Mouse (Mus musculus): ENCODE data around the gene Prcd. TPM values are rescaled to one million over a fixed set of nuclear protein-coding genes. Genes with fewer than 3 reads are reported as not detected.

Prcd gene
- polyA plus RNA-seq (2015; fragmentation: Nextera tagmentation; extraction: Ambion mirVana): 3.0 and 3.4 TPM in 2 replicates

GRCm38 (mm10) chr11:116653234-116653633 is at the start of gene Prcd:
Gene Prcd (plus strand): TSS chr11:116653534.

GRCm38 (mm10) chr11:116626299-116627071 is 26.8 kb upstream of the Prcd start, which contains the start of gene Rhbdf2:
Gene Rhbdf2 (minus strand): TSS chr11:116627019.

GRCm38 (mm10) chr11:116654255-116654821 is 1.0 kb downstream of the Prcd start, which contains the start of gene Cygb:
Gene Cygb (minus strand): TSS chr11:116654313.

Other genes starting within 250 kb of the Prcd start
- gene Rnf157, start 240.5 kb upstream of the Prcd start, polyA plus RNA-seq (2015; fragmentation: Nextera tagmentation; extraction: Ambion mirVana): 9.4 and 9.8 TPM in 2 replicates
- gene Ubald2, start 219.4 kb upstream of the Prcd start, polyA plus RNA-seq (2015; fragmentation: Nextera tagmentation; extraction: Ambion mirVana): 25.1 and 26.3 TPM in 2 replicates
- gene Qrich2, start 187.3 kb upstream of the Prcd start, polyA plus RNA-seq (2015; fragmentation: Nextera tagmentation; extraction: Ambion mirVana): not detected in 2 replicates
- 52.5 and 54.6 TPM in 2 replicates for gene Prpsap1, start 159.3 kb upstream of the Prcd start, polyA plus RNA-seq (2015; fragmentation: Nextera tagmentation; extraction: Ambion mirVana)
- 1.7 and 3.4 TPM in 2 replicates for gene Sphk1, start 122.6 kb upstream of the Prcd start, polyA plus RNA-seq (2015; fragmentation: Nextera tagmentation; extraction: Ambion mirVana)
- gene Ube2o, start 72.1 kb upstream of the Prcd start, polyA plus RNA-seq (2015; fragmentation: Nextera tagmentation; extraction: Ambion mirVana): 5.8 and 6.1 TPM in 2 replicates
- not detected in 2 replicates for gene Aanat, start 67.1 kb upstream of the Prcd start, polyA plus RNA-seq (2015; fragmentation: Nextera tagmentation; extraction: Ambion mirVana)
- 3.1 and 4.2 TPM in 2 replicates for gene Rhbdf2, start 26.5 kb upstream of the Prcd start, polyA plus RNA-seq (2015; fragmentation: Nextera tagmentation; extraction: Ambion mirVana)
- 18.5 and 23.5 TPM in 2 replicates for gene Cygb, start 779 bp downstream of the Prcd start, polyA plus RNA-seq (2015; fragmentation: Nextera tagmentation; extraction: Ambion mirVana)
- gene St6galnac1, start 122.0 kb downstream of the Prcd start, polyA plus RNA-seq (2015; fragmentation: Nextera tagmentation; extraction: Ambion mirVana): not detected in 2 replicates
- 23.2 and 30.6 TPM in 2 replicates for gene Mxra7, start 174.5 kb downstream of the Prcd start, polyA plus RNA-seq (2015; fragmentation: Nextera tagmentation; extraction: Ambion mirVana)
- gene Mettl23, start 189.7 kb downstream of the Prcd start, polyA plus RNA-seq (2015; fragmentation: Nextera tagmentation; extraction: Ambion mirVana): 52.3 and 59.7 TPM in 2 replicates
- 49.2 and 50.4 TPM in 2 replicates for gene Jmjd6, start 189.9 kb downstream of the Prcd start, polyA plus RNA-seq (2015; fragmentation: Nextera tagmentation; extraction: Ambion mirVana)
- gene Mfsd11, start 198.9 kb downstream of the Prcd start, polyA plus RNA-seq (2015; fragmentation: Nextera tagmentation; extraction: Ambion mirVana): 41.9 and 47.9 TPM in 2 replicates
- 274 and 289 TPM in 2 replicates for gene Srsf2, start 199.6 kb downstream of the Prcd start, polyA plus RNA-seq (2015; fragmentation: Nextera tagmentation; extraction: Ambion mirVana)